Mouse (Mus musculus): Measurements from ENCODE around the gene Gal3st4.

Gal3st4 gene

GRCm38 (mm10) chr5:138262582-138263240 is 9.9 kb downstream of the Gal3st4 start:
- DNase-seq (ENCODE audit: low read depth, low spot score) = no peak

- DNase-seq (ENCODE audit: low read depth, low spot score) = no peak
Measured at GRCm38 (mm10) chr5:138262001-138262400, 10.6 kb downstream of the Gal3st4 start.

GRCm38 (mm10) chr5:138260834-138261233 is 11.8 kb downstream of the Gal3st4 start:
- no peak for DNase-seq (ENCODE audit: low read depth, low spot score)

DNA sequence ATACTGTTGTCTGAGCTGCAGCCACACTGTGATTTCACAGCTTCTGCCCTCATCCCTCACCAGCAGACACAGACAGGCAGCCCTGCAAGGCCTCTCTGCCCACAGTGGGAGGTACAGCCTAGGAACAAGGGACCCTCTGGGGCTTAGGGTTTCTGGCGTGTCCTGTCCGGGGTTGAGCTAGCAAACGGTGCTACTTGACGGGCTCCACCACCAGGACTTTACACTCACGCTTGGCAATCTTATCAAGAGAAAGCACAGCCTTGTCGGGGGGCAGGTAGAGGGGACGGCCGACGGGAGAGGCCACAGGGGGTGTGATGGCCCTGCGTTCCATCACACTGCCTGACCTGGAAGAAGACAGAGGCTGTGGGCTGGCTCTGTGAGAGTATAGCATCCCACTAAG is 12.6 kb downstream of the Gal3st4 start:
- no peak for DNase-seq (ENCODE audit: low read depth, low spot score)

DNA sequence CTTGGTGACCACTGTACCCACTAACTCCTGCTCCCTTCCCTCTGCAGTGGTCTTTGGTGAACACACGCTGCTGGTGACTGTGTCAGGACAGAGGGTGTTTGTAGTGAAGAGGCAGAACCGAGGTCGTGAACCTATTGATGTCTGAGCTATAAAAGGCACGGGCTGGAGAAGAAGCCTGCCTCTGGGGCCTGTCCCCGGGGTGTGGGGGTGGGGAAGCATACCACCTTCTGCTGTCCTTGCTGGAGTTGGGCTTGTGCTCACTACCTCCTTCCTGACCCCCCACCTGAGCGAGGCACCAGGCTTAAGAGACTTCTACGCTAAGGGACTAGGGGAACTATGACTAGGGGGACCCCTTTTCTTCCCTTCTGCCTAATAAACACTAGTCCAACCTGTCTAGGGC is 13.6 kb downstream of the Gal3st4 start:
- no peak for DNase-seq (ENCODE audit: low read depth, low spot score)

GRCm38 (mm10) chr5:138258542-138258941 is 14.1 kb downstream of the Gal3st4 start:
- no peak for DNase-seq (ENCODE audit: low read depth, low spot score)

GRCm38 (mm10) chr5:138258078-138258477 is 14.6 kb downstream of the Gal3st4 start:
- DNase-seq (ENCODE audit: low read depth, low spot score) = no peak

GRCm38 (mm10) chr5:138257585-138257978 is 15.1 kb downstream of the Gal3st4 start:
- no peak for DNase-seq (ENCODE audit: low read depth, low spot score)

GRCm38 (mm10) chr5:138256966-138257584 is 15.6 kb downstream of the Gal3st4 start:
- peak; percentile 35 for DNase-seq (ENCODE audit: low read depth, low spot score)

DNA sequence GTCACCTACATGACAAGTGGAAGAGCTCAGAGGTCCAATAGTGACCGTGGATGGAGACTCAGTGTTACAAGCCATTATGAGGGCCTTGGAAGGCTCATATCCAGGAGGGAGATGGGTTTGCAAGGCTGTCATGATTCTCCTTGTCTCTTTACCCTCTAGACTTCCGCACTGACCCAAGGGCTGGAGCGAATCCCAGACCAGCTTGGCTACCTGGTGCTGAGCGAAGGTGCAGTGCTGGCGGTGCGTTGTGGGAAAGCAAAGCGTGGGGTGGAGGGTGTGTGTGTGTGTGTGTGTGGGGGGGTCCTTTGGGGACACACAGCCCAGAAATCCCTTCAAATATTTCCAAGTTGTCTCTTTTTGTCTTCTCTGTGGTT is 16.6 kb downstream of the Gal3st4 start:
- no peak for DNase-seq (ENCODE audit: low read depth, low spot score)

DNA sequence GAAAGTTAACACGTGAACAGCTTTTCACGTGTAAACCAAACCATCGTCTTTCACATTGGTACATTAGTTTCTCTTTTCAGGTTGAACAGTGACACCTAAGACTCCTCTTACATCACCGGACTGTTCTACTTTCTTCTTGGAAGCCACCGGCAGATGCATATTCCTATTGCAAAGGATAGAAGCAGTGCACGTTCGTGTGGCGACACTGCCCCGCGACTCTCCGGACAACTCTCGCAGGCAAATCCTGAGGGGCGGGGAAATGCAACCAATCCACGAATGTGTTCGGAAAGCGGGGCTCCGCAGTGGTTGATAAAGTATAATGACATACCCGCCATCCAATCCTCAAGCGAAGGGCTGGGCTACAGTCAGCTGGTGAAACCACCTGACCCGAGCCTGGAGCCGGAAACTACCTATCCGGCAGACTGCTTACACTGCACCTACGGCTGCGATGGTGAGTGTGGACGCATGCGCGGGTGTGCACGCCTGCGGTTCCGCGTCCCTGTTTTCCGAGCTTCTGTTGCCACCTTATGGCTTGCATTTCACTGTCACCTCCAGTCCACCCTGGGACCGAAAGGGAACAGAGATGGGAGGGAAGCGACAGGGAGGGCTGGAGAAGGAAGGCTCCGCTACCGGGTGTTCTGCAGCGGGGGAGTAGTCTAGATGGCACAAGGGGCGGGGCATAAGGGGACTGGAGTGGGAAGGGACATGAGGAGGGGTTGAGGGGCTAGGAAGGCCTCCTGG is 17.1 kb downstream of the Gal3st4 start, which contains the start of gene Lamtor4:
Gene Lamtor4 (plus strand): TSS at position 130 of the 741 bp plus-strand sequence.
- peak; percentile 97 for DNase-seq (ENCODE audit: low read depth, low spot score)

DNA sequence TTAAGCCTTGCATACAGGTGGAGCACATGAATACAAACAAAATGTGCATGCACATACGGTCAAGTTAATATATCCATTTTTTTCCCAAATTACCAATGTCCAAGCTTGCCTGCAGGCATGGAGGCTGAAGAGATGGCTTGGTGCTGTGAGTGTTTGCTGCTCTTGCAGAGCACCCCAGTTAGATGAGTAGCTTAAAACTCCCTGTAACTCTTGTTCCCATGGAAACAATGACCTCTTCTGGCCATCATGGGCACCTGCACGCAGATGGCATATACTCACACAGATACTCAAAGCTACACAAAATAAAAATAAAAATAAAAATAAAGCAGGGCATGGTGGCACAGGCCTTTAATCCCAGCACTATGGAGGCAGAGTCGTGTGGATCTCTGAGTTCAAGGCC is 19.6 kb downstream of the Gal3st4 start:
- no peak for DNase-seq (ENCODE audit: low read depth, low spot score)

DNA sequence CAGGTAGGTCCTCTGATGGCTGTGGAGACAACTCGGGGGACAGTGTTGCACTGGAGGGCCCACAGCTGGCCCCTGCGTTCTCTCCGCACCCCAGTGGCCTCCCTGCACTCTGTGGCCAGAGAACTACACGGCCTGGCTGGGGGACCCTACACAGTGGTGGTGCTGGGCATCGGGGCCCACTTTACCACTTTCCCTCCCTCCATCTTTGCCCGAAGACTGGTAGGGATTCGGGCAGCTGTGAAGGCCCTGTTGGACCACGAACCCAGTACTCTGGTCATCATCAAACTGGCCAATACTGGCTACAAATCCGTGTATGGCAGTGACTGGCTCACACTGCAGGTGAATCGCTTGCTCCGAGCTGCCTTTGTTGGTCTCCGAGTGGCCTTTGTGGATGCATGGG is 21.5 kb downstream of the Gal3st4 start:
- DNase-seq (ENCODE audit: low read depth, low spot score) = no peak

DNA sequence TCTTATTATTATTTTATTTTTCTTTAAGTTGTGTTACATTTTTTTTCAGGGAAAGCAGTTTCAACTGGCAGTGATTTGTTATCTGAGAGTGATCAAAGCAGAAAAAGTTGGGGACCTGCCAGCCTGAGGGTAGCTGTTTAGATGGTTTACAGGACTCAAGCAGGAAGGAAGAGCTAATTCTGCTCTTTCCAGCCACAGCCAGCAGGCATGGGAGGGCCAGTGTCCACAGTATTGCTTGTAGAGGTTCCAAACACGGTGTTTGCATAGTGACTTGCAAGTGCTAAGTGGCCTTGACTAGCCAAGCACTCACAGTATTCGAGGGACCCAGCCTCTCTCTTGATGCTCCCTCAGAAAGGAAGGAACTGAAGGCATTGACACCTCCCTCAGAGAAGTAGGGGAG is 31.1 kb downstream of the Gal3st4 start:
- DNase-seq (ENCODE audit: low read depth, low spot score) = no peak

DNA sequence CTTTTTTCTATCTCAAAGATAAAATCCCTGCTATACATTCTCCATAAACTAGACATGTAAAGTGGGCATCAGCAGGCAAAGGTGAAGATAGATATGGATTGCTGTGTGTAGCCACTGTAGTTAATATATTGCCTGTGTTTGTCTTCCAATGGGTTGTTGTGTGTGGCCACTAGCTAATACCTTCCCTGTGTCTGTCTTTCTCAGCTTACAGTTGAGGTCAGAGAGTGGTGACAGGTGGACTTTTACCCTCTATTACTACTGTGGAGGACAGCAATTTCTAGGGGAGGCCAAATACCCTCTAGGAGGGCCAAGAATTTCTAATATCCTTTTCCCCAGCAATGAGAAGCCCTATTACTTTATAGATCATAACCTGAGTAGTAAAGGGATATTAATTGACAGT is 38.4 kb downstream of the Gal3st4 start:
- DNase-seq (ENCODE audit: low read depth, low spot score) = no peak

- no peak for DNase-seq (ENCODE audit: low read depth, low spot score)
Measured at GRCm38 (mm10) chr5:138233778-138234177, 38.9 kb downstream of the Gal3st4 start.

DNA sequence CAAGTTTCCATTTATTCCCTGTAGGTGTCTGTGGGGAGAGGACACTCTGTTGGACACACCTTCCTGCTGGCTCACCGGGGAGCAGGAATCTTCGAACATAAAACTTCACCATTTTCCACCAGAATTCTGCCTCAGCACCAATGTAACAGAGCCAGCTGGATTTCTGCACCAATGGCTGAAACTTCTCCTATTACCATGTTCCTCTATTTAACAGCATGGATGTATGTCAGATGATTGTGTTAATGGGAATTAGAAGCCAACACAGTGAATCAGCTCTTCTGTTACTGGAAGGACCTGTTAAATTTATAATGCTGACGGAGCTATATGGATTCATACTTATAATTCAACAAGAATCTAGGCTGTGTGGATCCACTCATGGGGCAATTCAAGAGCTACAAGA is 43.1 kb downstream of the Gal3st4 start:
- no peak for DNase-seq (ENCODE audit: low read depth, low spot score)

- peak; percentile 80 for DNase-seq (ENCODE audit: low read depth, low spot score)
Measured at GRCm38 (mm10) chr5:138228026-138228425, 44.6 kb downstream of the Gal3st4 start.

DNA sequence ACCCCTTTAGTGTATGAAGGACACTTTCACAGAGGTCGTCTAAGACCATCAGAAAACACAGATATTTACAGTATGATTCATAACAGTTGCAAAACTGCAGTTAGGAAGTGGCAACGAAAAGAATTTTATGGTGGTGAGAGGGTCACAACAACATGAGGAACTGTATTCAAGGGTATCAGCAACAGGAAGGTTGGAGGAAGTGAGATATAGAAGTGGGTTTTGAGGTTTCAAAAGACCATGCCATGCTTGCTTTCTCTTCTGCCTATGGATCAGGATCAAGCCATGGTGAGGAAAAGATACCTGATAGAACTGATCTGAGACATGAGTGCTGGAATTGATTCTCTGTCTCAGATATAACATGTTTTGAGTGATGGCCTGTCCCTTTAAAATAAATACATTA is 45.3 kb downstream of the Gal3st4 start:
- peak; percentile 45 for DNase-seq (ENCODE audit: low read depth, low spot score)

DNA sequence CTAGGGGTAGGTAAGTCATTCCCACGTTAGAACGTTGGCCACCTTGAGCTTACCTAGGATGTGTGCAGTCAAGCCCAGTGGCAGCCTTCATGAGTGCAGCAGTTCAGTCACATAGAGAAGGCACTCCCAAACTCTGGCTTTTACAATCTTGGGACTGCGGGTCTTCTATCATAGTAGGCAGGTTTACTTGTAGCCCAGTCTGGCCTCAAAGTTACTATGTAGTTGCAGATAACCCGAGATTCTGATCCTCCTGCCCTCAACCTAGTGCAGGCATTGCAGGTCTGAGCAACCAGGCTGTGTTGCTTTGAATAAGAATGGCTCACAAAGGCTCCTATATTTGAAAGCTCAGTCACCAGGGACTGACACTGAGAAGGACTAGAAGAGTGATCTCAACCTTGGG is 46.1 kb downstream of the Gal3st4 start:
- no peak for DNase-seq (ENCODE audit: low read depth, low spot score)

GRCm38 (mm10) chr5:138225700-138226099 is 46.9 kb downstream of the Gal3st4 start, which contains the start of gene Nxpe5:
Gene Nxpe5 (plus strand): TSS chr5:138225898.
- no peak for DNase-seq (ENCODE audit: low read depth, low spot score)

DNA sequence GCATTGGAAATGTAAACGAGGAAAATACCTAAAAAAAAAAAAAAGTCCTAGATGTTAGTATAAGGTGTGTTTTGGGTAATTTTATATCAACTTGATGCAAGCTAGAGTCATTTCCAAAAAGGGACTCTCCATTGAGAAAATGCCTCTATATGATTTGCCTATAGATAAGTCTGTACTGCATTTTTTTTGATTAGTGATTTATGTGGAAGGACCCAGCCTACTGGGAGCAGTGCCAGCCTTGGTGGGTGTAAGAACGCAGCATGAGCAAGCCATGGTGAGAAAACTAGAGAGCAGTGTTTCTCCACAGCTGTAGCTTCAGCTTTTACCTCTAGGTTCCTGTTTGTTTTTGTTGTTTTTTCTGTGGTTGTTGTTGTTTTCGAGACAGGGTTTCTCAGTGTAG is 49.4 kb downstream of the Gal3st4 start:
- DNase-seq (ENCODE audit: low read depth, low spot score) = no peak

DNA sequence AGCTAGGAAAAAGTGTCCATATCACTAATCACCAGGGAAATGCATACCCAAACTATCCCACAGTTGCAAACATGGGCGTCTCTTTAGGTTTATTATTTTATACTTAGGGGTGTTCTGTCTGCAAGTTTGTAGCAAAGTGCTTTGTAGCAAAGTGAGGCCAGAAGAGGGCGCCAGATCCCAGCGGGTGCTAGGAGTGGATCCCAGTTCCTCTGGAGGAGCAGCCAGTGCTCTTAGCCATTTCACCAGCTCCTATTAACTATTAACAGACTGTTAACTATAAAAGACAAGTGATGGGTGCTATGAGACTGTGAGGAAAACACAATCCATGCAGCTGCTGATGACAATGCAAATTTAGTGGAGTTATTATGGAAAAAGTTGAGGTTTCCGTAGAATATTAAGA is 50.5 kb downstream of the Gal3st4 start:
- DNase-seq (ENCODE audit: low read depth, low spot score) = peak; percentile 88
